In the genomic region with DNA sequence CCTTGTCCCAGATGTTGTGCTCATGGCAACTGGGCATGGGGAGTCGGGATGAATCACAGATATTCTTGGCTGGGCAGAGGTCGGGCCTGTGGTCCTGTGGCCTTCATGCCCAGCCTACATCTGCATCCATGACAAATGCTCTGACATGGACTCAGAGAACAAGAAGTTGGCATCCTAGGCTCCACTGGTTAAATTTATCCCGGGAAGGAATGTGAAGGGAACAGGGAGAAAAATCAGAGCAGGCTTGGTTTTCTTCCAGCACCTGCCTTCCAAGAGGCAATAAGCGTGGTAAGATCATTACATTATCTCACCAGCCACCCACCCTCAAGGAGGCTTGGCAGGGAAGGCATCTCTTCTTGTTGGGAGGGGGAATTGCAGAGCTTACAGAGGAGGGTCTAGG, we compare ENCODE assay signal across 27 mouse cellular contexts. TPM values are rescaled to one million over a fixed set of nuclear protein-coding genes. Genes with fewer than 3 reads are reported as not detected.
DNase-seq lines count a peak whose midpoint lies in the region; ATAC-seq lines count a peak whose summit lies in the region.
"Had no signal": no experiment of that assay in that cellular context is flagged by ENCODE, and none has a peak within 500 bp of the region (broad histone marks: within the 10 kb centered on the region; RNA-seq: fewer than 3 reads in every experiment).

No protein-coding gene starts in this region.

- 66% methylated on average over 4 of the region's 4 CpGs for WGBS in liver, embryonic 12.5 days (ENCODE audit: insufficient replicate concordance)
- WGBS in intestine, embryonic 15.5 days, result 83% methylated on average over 4 of the region's 4 CpGs
- WGBS in intestine, embryonic 16.5 days, result 86% methylated on average over 4 of the region's 4 CpGs

- no peak overlapping the region for H3K4me3 ChIP-seq in liver, embryonic 12.5 days
- H3K4me3 ChIP-seq in intestine, embryonic 15.5 days (replicated peaks), result no peak overlapping the region
- H3K4me3 ChIP-seq in intestine, embryonic 16.5 days (ENCODE audit: low read length), result no peak overlapping the region
- H3K4me3 ChIP-seq: embryonic facial prominence, embryonic 12.5 days; forebrain, embryonic 15.5 days; gastrocnemius, adult 2 months; heart, embryonic 12.5 days; hindbrain, embryonic 13.5 days; kidney, embryonic 15.5 days; liver, embryonic 15.5 days; midbrain, embryonic 10.5 days; stomach, embryonic 15.5 days had no signal

- H3K4me2 ChIP-seq in liver, embryonic 12.5 days, result no peak overlapping the region
- H3K4me2 ChIP-seq in intestine, embryonic 15.5 days (replicated peaks), result no peak overlapping the region
- H3K4me2 ChIP-seq in intestine, embryonic 16.5 days (ENCODE audit: low read depth, low read length), result no peak overlapping the region
- H3K4me2 ChIP-seq: embryonic facial prominence, embryonic 12.5 days; forebrain, embryonic 15.5 days; heart, embryonic 12.5 days; hindbrain, embryonic 13.5 days; kidney, embryonic 15.5 days; liver, embryonic 15.5 days; stomach, embryonic 15.5 days had no signal

- no peak for DNase-seq in frontal cortex, postnatal 10 days (ENCODE audit: low spot score in 2 of 2)
- DNase-seq in 3134 (ENCODE audit: extremely low read depth, insufficient read length, low spot score), result peak; percentile 34
- peak; percentile 42 to 68 for DNase-seq in frontal cortex, postnatal 36 days (ENCODE audit: low spot score in 2 of 2)
- peak; percentile 26 for DNase-seq in right cerebral cortex, postnatal 14 days
- DNase-seq: cerebellum, adult 8-10 months; gastrocnemius, adult 2 months; heart, adult 11 months; heart, postnatal 14 days; kidney, postnatal 4 days had no signal

- no peaks in the 10 kb centered on the region for H3K9me3 ChIP-seq in liver, embryonic 12.5 days (replicated peaks)
- H3K9me3 ChIP-seq in intestine, embryonic 15.5 days, result no peaks in the 10 kb centered on the region
- H3K9me3 ChIP-seq in intestine, embryonic 16.5 days (ENCODE audit: control insufficient read depth, low read length), result no peaks in the 10 kb centered on the region
- H3K9me3 ChIP-seq: embryonic facial prominence, embryonic 12.5 days; forebrain, embryonic 15.5 days; G1E; heart, embryonic 12.5 days; hindbrain, embryonic 13.5 days; kidney, embryonic 15.5 days; liver, embryonic 15.5 days; midbrain, embryonic 10.5 days; stomach, embryonic 15.5 days had no signal

- no peak overlapping the region for H3K9ac ChIP-seq in liver, embryonic 12.5 days
- no peak overlapping the region for H3K9ac ChIP-seq in intestine, embryonic 15.5 days
- no peak overlapping the region for H3K9ac ChIP-seq in intestine, embryonic 16.5 days (ENCODE audit: low read depth, low read length)
- H3K9ac ChIP-seq: embryonic facial prominence, embryonic 12.5 days; forebrain, embryonic 15.5 days; heart, embryonic 12.5 days; hindbrain, embryonic 13.5 days; kidney, embryonic 15.5 days; liver, embryonic 15.5 days; stomach, embryonic 15.5 days had no signal

- H3K27ac ChIP-seq in liver, embryonic 12.5 days, result no peak overlapping the region
- H3K27ac ChIP-seq in intestine, embryonic 15.5 days, result no peak overlapping the region
- H3K27ac ChIP-seq in intestine, embryonic 16.5 days (ENCODE audit: low read length), result no peak overlapping the region
- H3K27ac ChIP-seq: embryonic facial prominence, embryonic 12.5 days; forebrain, embryonic 15.5 days; gastrocnemius, adult 2 months; hindbrain, embryonic 13.5 days; kidney, embryonic 15.5 days; liver, embryonic 15.5 days; macrophage; midbrain, embryonic 10.5 days; stomach, embryonic 15.5 days had no signal

- no peaks in the 10 kb centered on the region for H3K36me3 ChIP-seq in liver, embryonic 12.5 days
- no peaks in the 10 kb centered on the region for H3K36me3 ChIP-seq in intestine, embryonic 15.5 days
- H3K36me3 ChIP-seq in intestine, embryonic 16.5 days (ENCODE audit: control insufficient read depth, insufficient read depth, low read length), result no peaks in the 10 kb centered on the region
- H3K36me3 ChIP-seq: embryonic facial prominence, embryonic 12.5 days; forebrain, embryonic 15.5 days; G1E; heart, embryonic 12.5 days; hindbrain, embryonic 13.5 days; kidney, embryonic 15.5 days; liver, embryonic 15.5 days; midbrain, embryonic 10.5 days; stomach, embryonic 15.5 days had no signal

- peak; percentile 95 for ATAC-seq in frontal cortex, adult (ENCODE audit: low TSS enrichment)
- ATAC-seq in liver, embryonic 12.5 days, result no peak
- no peak for ATAC-seq in intestine, embryonic 15.5 days
- no peak for ATAC-seq in intestine, embryonic 16.5 days
- ATAC-seq: forebrain, embryonic 15.5 days had no signal

- H3K4me1 ChIP-seq in liver, embryonic 12.5 days, result peaks cover 32% of the 10 kb centered on the region
- H3K4me1 ChIP-seq in intestine, embryonic 15.5 days (replicated peaks), result 0 out of 2 replicates have a peak, but pooled peaks cover 2% of the 10 kb centered on the region
- peaks cover under 1% of the 10 kb centered on the region; the same call in 1 of the 2 replicates for H3K4me1 ChIP-seq in intestine, embryonic 16.5 days (ENCODE audit: control insufficient read depth, insufficient read depth, low read length)
- H3K4me1 ChIP-seq: embryonic facial prominence, embryonic 12.5 days; forebrain, embryonic 15.5 days; hindbrain, embryonic 13.5 days; kidney, embryonic 15.5 days; midbrain, embryonic 10.5 days; stomach, embryonic 15.5 days had no signal

- H3K27me3 ChIP-seq in liver, embryonic 12.5 days (replicated peaks), result peaks cover 5% of the 10 kb centered on the region; the same call in 1 of the 2 replicates
- H3K27me3 ChIP-seq in intestine, embryonic 15.5 days (replicated peaks), result no peaks in the 10 kb centered on the region
- H3K27me3 ChIP-seq in intestine, embryonic 16.5 days (replicated peaks; ENCODE audit: control insufficient read depth, insufficient read depth, low read length), result no peaks in the 10 kb centered on the region
- H3K27me3 ChIP-seq: embryonic facial prominence, embryonic 12.5 days; forebrain, embryonic 15.5 days; heart, embryonic 12.5 days; hindbrain, embryonic 13.5 days; kidney, embryonic 15.5 days; stomach, embryonic 15.5 days had no signal

RNA-seq across cellular contexts. Expression of gene Prg3, which starts 16.3 kb away (rescaled TPM):
- polyA plus RNA-seq in liver, embryonic 12.5 days (2016; fragmentation: Nextera tagmentation; extraction: Ambion mirVana), result 3.1 and 7.1 TPM in 2 replicates
- not detected in 2 replicates for polyA plus RNA-seq in intestine, embryonic 15.5 days (2015; fragmentation: Nextera tagmentation; extraction: Ambion mirVana)
- polyA plus RNA-seq in intestine, embryonic 16.5 days (2015; fragmentation: Nextera tagmentation; extraction: Ambion mirVana), result not detected in 2 replicates
- polyA plus RNA-seq: embryonic facial prominence, embryonic 12.5 days; forebrain, embryonic 15.5 days; hindbrain, embryonic 13.5 days; intestine, embryonic 14.5 days; kidney, embryonic 15.5 days; limb, embryonic 14.5 days; lung, embryonic 16.5 days; macrophage; midbrain, embryonic 10.5 days; midbrain, postnatal 0 days had no signal

RNA-seq across cellular contexts. Expression of gene Prg2, which starts 24.1 kb away (rescaled TPM):
- polyA plus RNA-seq in liver, embryonic 12.5 days (2016; fragmentation: Nextera tagmentation; extraction: Ambion mirVana), result 27.7 and 79.1 TPM in 2 replicates
- 0.48 and 0.75 TPM in 2 replicates for polyA plus RNA-seq in intestine, embryonic 15.5 days (2015; fragmentation: Nextera tagmentation; extraction: Ambion mirVana)
- 1.0 TPM in 1 of 2 replicates, not detected in the other for polyA plus RNA-seq in intestine, embryonic 16.5 days (2015; fragmentation: Nextera tagmentation; extraction: Ambion mirVana)
- polyA plus RNA-seq: forebrain, embryonic 15.5 days; G1E; intestine, embryonic 14.5 days; lung, embryonic 16.5 days; midbrain, embryonic 10.5 days; midbrain, postnatal 0 days had no signal

RNA-seq across cellular contexts. Expression of gene Ssrp1, which starts 32.7 kb away (rescaled TPM):
- 228 and 230 TPM in 2 replicates for polyA plus RNA-seq in liver, embryonic 12.5 days (2016; fragmentation: Nextera tagmentation; extraction: Ambion mirVana)
- polyA plus RNA-seq in intestine, embryonic 15.5 days (2015; fragmentation: Nextera tagmentation; extraction: Ambion mirVana), result 256 and 258 TPM in 2 replicates
- 212 and 244 TPM in 2 replicates for polyA plus RNA-seq in intestine, embryonic 16.5 days (2015; fragmentation: Nextera tagmentation; extraction: Ambion mirVana)

RNA-seq across cellular contexts. Expression of gene P2rx3, which starts 32.9 kb away (rescaled TPM):
- polyA plus RNA-seq in liver, embryonic 12.5 days (2016; fragmentation: Nextera tagmentation; extraction: Ambion mirVana), result 0.30 and 0.61 TPM in 2 replicates
- 1.0 and 1.4 TPM in 2 replicates for polyA plus RNA-seq in intestine, embryonic 15.5 days (2015; fragmentation: Nextera tagmentation; extraction: Ambion mirVana)
- 1.1 and 1.3 TPM in 2 replicates for polyA plus RNA-seq in intestine, embryonic 16.5 days (2015; fragmentation: Nextera tagmentation; extraction: Ambion mirVana)
- polyA plus RNA-seq: G1E, macrophage had no signal

RNA-seq across cellular contexts. Expression of gene Tnks1bp1, which starts 43.5 kb away (rescaled TPM):
- polyA plus RNA-seq in liver, embryonic 12.5 days (2016; fragmentation: Nextera tagmentation; extraction: Ambion mirVana), result 7.9 and 8.7 TPM in 2 replicates
- polyA plus RNA-seq in intestine, embryonic 15.5 days (2015; fragmentation: Nextera tagmentation; extraction: Ambion mirVana), result 35.2 and 35.5 TPM in 2 replicates
- polyA plus RNA-seq in intestine, embryonic 16.5 days (2015; fragmentation: Nextera tagmentation; extraction: Ambion mirVana), result 34.4 and 36.8 TPM in 2 replicates

Comparison
In these comparisons a context has a peak if more than half of its experiments do, and no peak if none do; other contexts are left out.
1. DNase-seq: peak in 3134 (single experiment), frontal cortex, postnatal 36 days (2 of 2) and right cerebral cortex, postnatal 14 days (single experiment); none in frontal cortex, postnatal 10 days (0 of 2).
2. RNA of gene Prg2, which starts 24.1 kb away (polyA plus RNA-seq): 27.7 to 79.1 TPM in liver, embryonic 12.5 days; 1.0 TPM in intestine, embryonic 16.5 days and 0.48 to 0.75 TPM in intestine, embryonic 15.5 days; every median in the first group is over 10 times any median in the second.